Mouse (Mus musculus): Measurements from ENCODE around the gene Slc23a2. TPM values are rescaled to one million over a fixed set of nuclear protein-coding genes. Genes with fewer than 3 reads are reported as not detected.

The Slc23a2 gene
- polyA plus RNA-seq, 1 experiment from 2014 or later = 15.2 TPM

- H3K9me3 ChIP-seq (ENCODE audit: low read length) = no peaks in the 10 kb centered on the region
- H3K9ac ChIP-seq (replicated peaks; ENCODE audit: low read length) = no peak overlapping the region
- ATAC-seq (ENCODE audit: low FRiP score, low TSS enrichment) = no peak
- H3K27ac ChIP-seq (ENCODE audit: low read length) = no peak overlapping the region
- H3K4me3 ChIP-seq (ENCODE audit: low read length) = no peak overlapping the region
- no peak overlapping the region for H3K4me2 ChIP-seq (replicated peaks; ENCODE audit: low read depth, low read length)
- H3K27me3 ChIP-seq (ENCODE audit: insufficient read depth, low read length) = no peaks in the 10 kb centered on the region
- H3K4me1 ChIP-seq (ENCODE audit: insufficient read depth, low read length) = peaks cover 39% of the 10 kb centered on the region
- H3K36me3 ChIP-seq (ENCODE audit: insufficient read depth, low read length) = no peaks in the 10 kb centered on the region
- WGBS = 50% methylated on average over 9 of the region's 9 CpGs
Observed at GRCm38 (mm10) chr2:132107611-132108010, 37.3 kb downstream of the Slc23a2 start.

GRCm38 (mm10) chr2:132106069-132106468 lies 38.8 kb downstream of the Slc23a2 start:
- Histone ChIP-seq H3K36me3 (ENCODE audit: insufficient read depth, low read length) (no peaks in the 10 kb centered on the region), H3K27ac (ENCODE audit: low read length) (no peak overlapping the region), H3K4me2 (replicated peaks; ENCODE audit: low read depth, low read length) (no peak overlapping the region), H3K4me3 (ENCODE audit: low read length) (no peak overlapping the region), H3K4me1 (ENCODE audit: insufficient read depth, low read length) (peaks cover 44% of the 10 kb centered on the region), H3K27me3 (ENCODE audit: insufficient read depth, low read length) (no peaks in the 10 kb centered on the region), H3K9me3 (ENCODE audit: low read length) (no peaks in the 10 kb centered on the region), H3K9ac (replicated peaks; ENCODE audit: low read length) (no peak overlapping the region)
- ATAC-seq (ENCODE audit: low FRiP score, low TSS enrichment) = no peak
- WGBS = 67% methylated on average over 5 of the region's 5 CpGs

GRCm38 (mm10) chr2:132103265-132103664 lies 41.6 kb downstream of the Slc23a2 start:
- 3% methylated on average over 8 of the region's 8 CpGs for WGBS
- H3K9ac ChIP-seq (replicated peaks; ENCODE audit: low read length) = 0 out of 2 replicates have a peak overlapping the region, but pooled peaks have one; percentile 2
- peaks cover 40% of the 10 kb centered on the region for H3K4me1 ChIP-seq (ENCODE audit: insufficient read depth, low read length)
- no peak overlapping the region for H3K4me3 ChIP-seq (ENCODE audit: low read length)
- peak; percentile 85 for ATAC-seq (ENCODE audit: low FRiP score, low TSS enrichment)
- H3K36me3 ChIP-seq (ENCODE audit: insufficient read depth, low read length) = no peaks in the 10 kb centered on the region
- H3K27me3 ChIP-seq (ENCODE audit: insufficient read depth, low read length) = no peaks in the 10 kb centered on the region
- peak overlapping the region; percentile 35 for H3K27ac ChIP-seq (ENCODE audit: low read length)
- peak overlapping the region; percentile 21; the same call in 1 of the 2 replicates for H3K4me2 ChIP-seq (replicated peaks; ENCODE audit: low read depth, low read length)
- no peaks in the 10 kb centered on the region for H3K9me3 ChIP-seq (ENCODE audit: low read length)

- WGBS = 49% methylated on average over 10 of the region's 10 CpGs
- H3K4me1 ChIP-seq (ENCODE audit: insufficient read depth, low read length) = peaks cover 38% of the 10 kb centered on the region
- H3K27me3 ChIP-seq (ENCODE audit: insufficient read depth, low read length) = no peaks in the 10 kb centered on the region
- H3K9me3 ChIP-seq (ENCODE audit: low read length) = no peaks in the 10 kb centered on the region
- H3K27ac ChIP-seq (ENCODE audit: low read length) = peak overlapping the region; percentile 35
- no peak overlapping the region for H3K4me3 ChIP-seq (ENCODE audit: low read length)
- peak overlapping the region; percentile 21; the same call in 1 of the 2 replicates for H3K4me2 ChIP-seq (replicated peaks; ENCODE audit: low read depth, low read length)
- H3K9ac ChIP-seq (replicated peaks; ENCODE audit: low read length) = no peak overlapping the region
- ATAC-seq (ENCODE audit: low FRiP score, low TSS enrichment) = no peak
- no peaks in the 10 kb centered on the region for H3K36me3 ChIP-seq (ENCODE audit: insufficient read depth, low read length)
Observed at GRCm38 (mm10) chr2:132102505-132103130, 42.3 kb downstream of the Slc23a2 start.

DNA sequence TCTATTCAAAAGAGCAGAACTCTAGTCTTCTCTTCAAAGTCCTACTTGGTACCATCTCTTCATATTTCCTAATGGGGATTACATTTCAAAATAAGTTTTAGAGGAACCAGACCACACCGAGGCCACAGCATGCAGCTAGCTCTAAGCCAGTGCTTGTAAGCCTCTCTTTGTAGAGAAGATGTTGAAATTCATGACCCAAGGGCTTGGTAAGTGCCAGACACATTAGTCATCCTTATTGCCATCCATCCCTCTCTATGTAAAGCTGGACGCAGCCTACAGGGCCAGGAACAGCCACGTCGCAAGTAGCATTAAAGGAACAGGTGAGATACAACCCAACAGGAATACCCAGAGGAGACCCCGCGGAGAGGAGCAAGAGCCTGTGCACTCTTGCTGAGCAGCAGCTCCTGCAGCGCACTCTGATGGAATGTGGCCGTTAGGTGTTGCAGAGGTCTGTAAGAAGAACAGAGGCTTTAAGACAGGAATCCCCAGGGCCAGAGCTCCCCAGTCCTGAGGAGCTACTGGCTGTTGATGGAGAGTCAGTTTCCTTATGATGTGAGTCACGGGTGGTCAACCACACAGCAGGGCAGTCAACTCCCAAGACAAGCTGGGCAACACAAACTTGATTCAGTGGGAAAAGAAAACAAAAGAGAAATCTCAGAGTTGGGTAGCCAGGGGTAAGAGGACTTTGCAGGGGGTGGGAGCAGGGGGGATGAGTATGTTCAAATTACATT lies 45.8 kb downstream of the Slc23a2 start:
- ATAC-seq (ENCODE audit: low FRiP score, low TSS enrichment) = peak; percentile 73
- 45% methylated on average over 9 of the region's 9 CpGs for WGBS

DNA sequence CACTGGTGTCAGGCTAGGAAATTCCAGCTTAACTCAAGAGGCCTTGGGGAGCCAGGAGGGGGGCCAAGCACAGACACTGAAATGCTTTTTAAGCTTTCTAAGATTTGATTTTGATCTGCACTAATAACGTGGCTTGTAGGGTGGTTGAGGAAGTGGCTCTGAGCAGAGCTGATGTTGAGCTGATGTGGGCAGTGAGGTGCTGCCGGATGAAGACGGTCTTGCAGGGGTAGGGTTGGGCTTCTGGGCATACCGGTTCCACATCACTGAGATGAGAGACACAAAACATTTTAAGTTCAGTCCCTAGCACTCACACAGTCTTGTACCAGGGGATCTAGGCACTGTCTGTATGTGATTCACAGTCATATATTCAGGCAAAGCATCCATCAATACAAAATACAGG lies 46.5 kb downstream of the Slc23a2 start:
- peaks cover 28% of the 10 kb centered on the region for H3K4me1 ChIP-seq (ENCODE audit: insufficient read depth, low read length)
- ATAC-seq (ENCODE audit: low FRiP score, low TSS enrichment) = no peak
- 83% methylated on average over 4 of the region's 4 CpGs for WGBS

More for the DNA sequence above, 45.8 kb downstream of the Slc23a2 start:
- Histone ChIP-seq H3K4me3 (ENCODE audit: low read length) (no peak overlapping the region), H3K9me3 (ENCODE audit: low read length) (no peaks in the 10 kb centered on the region), H3K36me3 (ENCODE audit: insufficient read depth, low read length) (no peaks in the 10 kb centered on the region), H3K9ac (replicated peaks; ENCODE audit: low read length) (no peak overlapping the region), H3K27me3 (ENCODE audit: insufficient read depth, low read length) (no peaks in the 10 kb centered on the region), H3K27ac (ENCODE audit: low read length) (no peak overlapping the region), H3K4me2 (replicated peaks; ENCODE audit: low read depth, low read length) (no peak overlapping the region), H3K4me1 (ENCODE audit: insufficient read depth, low read length) (peaks cover 33% of the 10 kb centered on the region)

DNA sequence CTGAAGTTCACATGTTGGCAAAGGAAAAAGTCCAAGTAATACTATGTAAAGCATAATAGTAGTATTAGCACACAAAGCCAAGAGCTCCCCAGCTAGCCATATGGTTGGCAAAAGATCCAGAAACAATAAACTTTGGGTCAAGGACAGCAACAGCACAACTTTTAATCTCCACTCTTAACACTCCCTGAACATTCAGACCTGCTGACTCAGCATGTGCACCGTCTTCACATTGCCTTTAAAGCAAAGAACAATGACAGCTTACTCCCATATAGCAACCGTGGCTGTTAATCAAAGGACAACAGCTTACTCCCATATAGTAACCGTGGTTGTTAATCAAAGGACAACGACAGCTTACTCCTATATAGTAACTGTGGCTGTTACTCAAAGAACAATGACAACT lies 48.3 kb downstream of the Slc23a2 start:
- no peaks in the 10 kb centered on the region for H3K36me3 ChIP-seq (ENCODE audit: insufficient read depth, low read length)
- H3K9me3 ChIP-seq (ENCODE audit: low read length) = no peaks in the 10 kb centered on the region
- H3K4me3 ChIP-seq (ENCODE audit: low read length) = no peak overlapping the region
- peaks cover 14% of the 10 kb centered on the region for H3K4me1 ChIP-seq (ENCODE audit: insufficient read depth, low read length)
- no peak overlapping the region for H3K27ac ChIP-seq (ENCODE audit: low read length)
- no peak overlapping the region for H3K4me2 ChIP-seq (replicated peaks; ENCODE audit: low read depth, low read length)
- no peaks in the 10 kb centered on the region for H3K27me3 ChIP-seq (ENCODE audit: insufficient read depth, low read length)
- 31% methylated on average over 4 of the region's 4 CpGs for WGBS
- no peak overlapping the region for H3K9ac ChIP-seq (replicated peaks; ENCODE audit: low read length)
- no peak for ATAC-seq (ENCODE audit: low FRiP score, low TSS enrichment)

More for the DNA sequence above, 46.5 kb downstream of the Slc23a2 start:
- Histone ChIP-seq H3K36me3 (ENCODE audit: insufficient read depth, low read length) (no peaks in the 10 kb centered on the region), H3K9me3 (ENCODE audit: low read length) (no peaks in the 10 kb centered on the region), H3K27me3 (ENCODE audit: insufficient read depth, low read length) (no peaks in the 10 kb centered on the region), H3K9ac (replicated peaks; ENCODE audit: low read length) (no peak overlapping the region), H3K4me3 (ENCODE audit: low read length) (no peak overlapping the region), H3K27ac (ENCODE audit: low read length) (no peak overlapping the region), H3K4me2 (replicated peaks; ENCODE audit: low read depth, low read length) (no peak overlapping the region)

DNA sequence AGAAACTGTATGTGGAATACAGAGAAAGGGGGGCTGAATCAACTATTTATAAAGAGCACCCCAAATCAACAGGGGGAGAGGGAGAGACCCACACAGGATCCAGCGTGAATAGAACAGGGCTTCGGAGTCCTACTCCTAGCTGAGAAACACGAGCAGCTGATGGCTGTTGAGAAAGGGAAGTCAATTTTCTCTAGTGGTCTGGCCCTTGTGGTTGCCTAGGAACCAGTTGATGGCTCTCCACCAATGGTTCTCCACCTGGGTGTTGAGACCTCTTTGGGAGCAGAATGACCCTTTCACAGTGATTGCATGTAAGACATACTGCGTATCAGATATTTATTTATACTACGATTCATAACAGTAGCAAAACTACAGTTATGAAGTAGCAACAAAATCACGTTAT lies 49.1 kb downstream of the Slc23a2 start:
- no peak overlapping the region for H3K4me3 ChIP-seq (ENCODE audit: low read length)
- peaks cover 19% of the 10 kb centered on the region for H3K4me1 ChIP-seq (ENCODE audit: insufficient read depth, low read length)
- H3K27me3 ChIP-seq (ENCODE audit: insufficient read depth, low read length) = no peaks in the 10 kb centered on the region
- H3K9me3 ChIP-seq (ENCODE audit: low read length) = no peaks in the 10 kb centered on the region
- H3K4me2 ChIP-seq (replicated peaks; ENCODE audit: low read depth, low read length) = no peak overlapping the region
- no peak for ATAC-seq (ENCODE audit: low FRiP score, low TSS enrichment)
- H3K36me3 ChIP-seq (ENCODE audit: insufficient read depth, low read length) = no peaks in the 10 kb centered on the region
- 91% methylated on average over 6 of the region's 6 CpGs for WGBS
- H3K27ac ChIP-seq (ENCODE audit: low read length) = no peak overlapping the region
- H3K9ac ChIP-seq (replicated peaks; ENCODE audit: low read length) = no peak overlapping the region

DNA sequence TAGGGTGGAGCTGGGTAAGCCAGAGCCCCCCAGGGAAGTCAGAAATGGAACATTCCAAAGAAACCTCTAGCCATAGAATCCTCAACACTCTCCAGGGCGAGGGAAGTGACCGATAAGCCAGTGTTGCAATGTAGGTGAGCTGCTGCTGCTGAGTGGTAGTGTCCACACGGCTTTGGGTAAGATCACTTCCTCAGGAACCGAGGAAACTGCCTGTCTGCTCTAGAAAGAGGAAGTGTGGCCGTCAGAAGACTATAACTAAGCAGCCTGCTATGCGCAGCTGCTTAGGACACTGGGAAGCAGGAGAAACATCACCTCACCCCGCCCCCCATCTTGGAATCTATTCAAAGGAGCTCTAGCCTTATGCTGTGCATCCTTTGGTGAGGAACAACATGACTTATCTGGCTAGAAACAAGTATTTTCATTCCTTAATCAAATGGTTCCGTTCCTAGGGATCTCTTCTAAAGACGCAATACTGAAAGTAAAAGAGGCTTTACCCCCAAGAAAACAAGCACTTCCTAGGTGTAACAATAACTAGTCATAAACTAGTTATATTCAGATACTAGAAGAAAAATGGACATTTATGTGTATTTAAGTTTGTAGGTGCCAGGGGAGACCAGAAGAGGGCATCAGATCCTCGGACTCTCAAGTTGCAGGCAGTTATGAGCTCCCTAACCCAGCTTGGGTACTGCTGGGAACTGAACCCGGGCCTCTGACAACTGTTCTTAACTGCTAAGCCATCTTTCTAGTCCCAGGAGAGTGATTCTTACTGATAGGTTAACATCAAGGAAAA lies 50.3 kb downstream of the Slc23a2 start:
- no peak for ATAC-seq (ENCODE audit: low FRiP score, low TSS enrichment)

More for the DNA sequence above, 50.3 kb downstream of the Slc23a2 start:
- no peak overlapping the region for H3K27ac ChIP-seq (ENCODE audit: low read length)
- 81% methylated on average over 11 of the region's 11 CpGs for WGBS
- no peak overlapping the region for H3K9ac ChIP-seq (replicated peaks; ENCODE audit: low read length)
- no peak overlapping the region for H3K4me3 ChIP-seq (ENCODE audit: low read length)
- H3K36me3 ChIP-seq (ENCODE audit: insufficient read depth, low read length) = no peaks in the 10 kb centered on the region
- H3K4me1 ChIP-seq (ENCODE audit: insufficient read depth, low read length) = peaks cover 29% of the 10 kb centered on the region
- no peaks in the 10 kb centered on the region for H3K9me3 ChIP-seq (ENCODE audit: low read length)
- H3K27me3 ChIP-seq (ENCODE audit: insufficient read depth, low read length) = no peaks in the 10 kb centered on the region
- no peak overlapping the region for H3K4me2 ChIP-seq (replicated peaks; ENCODE audit: low read depth, low read length)

Data from kidney, embryonic 16.5 days (tissue).